Mouse (Mus musculus) layer of hippocampus, adult 11-12 months (tissue): ENCODE measurements at regions not wholly inside any gene's neighbourhood (a gene's known extent, or its start where the extent isn't known, plus 50 kb on each side); places are given as distances from the start of the nearest gene placed in this dataset.

ENCODE experiments used
- DNase-seq: peaks from one replicate; pipeline ENCODE4 v3.0.0; 2022; ENCODE audit warnings: low spot score

GRCm38 (mm10) chr7:75400471-75400870 lies 54.9 kb upstream of the Akap13 start:
- DNase-seq = no peak

- DNase-seq = no peak
Observed at GRCm38 (mm10) chr7:75404955-75405354, 50.4 kb upstream of the Akap13 start.
